Mouse (Mus musculus) small intestine, adult 2 months (tissue): ENCODE data around the gene Hectd3. TPM values are rescaled to one million over a fixed set of nuclear protein-coding genes. Genes with fewer than 3 reads are reported as not detected.
A peak's percentile ranks its signal among the peaks of the same experiment; 100 is the strongest.

ENCODE experiments used
- H3K27ac ChIP-seq: fragments of 200-500 bp; 2 replicates; pipeline ENCODE4 v1.5.1; 2012; ENCODE audit warnings: low read depth, low read length, control low read depth, inconsistent platforms; ENCODE audit not compliant: insufficient read depth
- H3K27me3 ChIP-seq: fragments of 200-500 bp; 2 replicates; pipeline ENCODE4 v1.6.1; 2012; ENCODE audit warnings: mild to moderate bottlenecking, moderate library complexity, low read length, inconsistent platforms; ENCODE audit not compliant: control insufficient read depth, insufficient read depth
- H3K36me3 ChIP-seq: fragments of 200-500 bp; 2 replicates; pipeline ENCODE4 v1.6.1; 2012; ENCODE audit warnings: mild to moderate bottlenecking, low read length, control low read depth, inconsistent platforms; ENCODE audit not compliant: control insufficient read depth, insufficient read depth
- H3K4me1 ChIP-seq: fragments of 200-500 bp; 2 replicates; pipeline ENCODE4 v1.6.1; 2012; ENCODE audit warnings: low read length, inconsistent platforms, mixed read lengths; ENCODE audit not compliant: control insufficient read depth, insufficient read depth, insufficient read length
- H3K4me3 ChIP-seq: fragments of 200-500 bp; 2 replicates; pipeline ENCODE4 v1.5.1; 2012; ENCODE audit warnings: low read depth, mild to moderate bottlenecking, control low read depth, inconsistent platforms, low read length, moderate library complexity
- CTCF ChIP-seq: fragments of 200-500 bp; IDR thresholded peaks from 2 replicates; pipeline ENCODE4 v1.5.1; 2012; ENCODE audit warnings: low read depth, mild to moderate bottlenecking, control low read depth, inconsistent platforms, low read length, moderate library complexity, mixed read lengths; ENCODE audit not compliant: insufficient replicate concordance, insufficient read length; ENCODE audit errors: extremely low read depth
- POLR2A ChIP-seq: fragments of 200-500 bp; IDR thresholded peaks from 2 replicates; pipeline ENCODE4 v1.6.1; 2012; ENCODE audit warnings: low read depth, mild to moderate bottlenecking, control low read depth, inconsistent platforms, low read length, moderate library complexity
- WGBS: fragments of 180-500 bp; shearing (Covaris S2); methylation state at CpG from one replicate; pipeline ENCODE4 v1.1.7; 2018; 5-methylcytosine and 5-hydroxymethylcytosine counted together
- polyA plus RNA-seq: library from polyadenylated mRNA; depleted of rRNA; stranded (reverse); fragments of >200 nt; gene quantifications from 2 replicates; pipeline ENCODE4 v1.2.3, GENCODE M21; 2012

Gene Hectd3
- polyA plus RNA-seq, 1 experiment = 261 TPM

DNA sequence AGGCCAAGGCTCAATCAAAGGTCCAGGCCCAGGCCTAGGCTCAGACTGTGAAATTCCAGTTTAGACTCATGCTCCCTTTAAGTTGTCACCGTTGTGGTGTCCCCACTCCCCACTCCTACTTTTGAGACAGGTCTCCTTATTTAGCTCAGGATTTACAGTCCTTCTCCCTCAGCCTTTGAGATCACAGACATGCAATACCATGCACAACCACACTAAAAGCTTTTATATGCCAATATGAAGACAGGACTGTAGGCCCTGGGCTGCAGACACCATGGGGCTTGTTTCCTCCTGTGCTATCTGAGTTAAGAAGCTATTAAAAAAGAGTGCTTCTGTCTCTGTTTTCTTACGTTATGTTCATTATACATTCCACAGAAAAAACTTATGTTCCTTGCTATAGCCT, 22.6 kb downstream of the Hectd3 start:
- no peak for TF ChIP-seq CTCF
- TF ChIP-seq POLR2A = no peak
- Histone ChIP-seq H3K4me1 (no peaks in the 10 kb centered on the region), H3K27me3 (no peaks in the 10 kb centered on the region), H3K4me3 (no peak overlapping the region), H3K36me3 (0 out of 2 replicates have a peak, but pooled peaks cover 2% of the 10 kb centered on the region), H3K27ac (no peak overlapping the region)
- 90% methylated on average over 2 of the region's 2 CpGs for WGBS

DNA sequence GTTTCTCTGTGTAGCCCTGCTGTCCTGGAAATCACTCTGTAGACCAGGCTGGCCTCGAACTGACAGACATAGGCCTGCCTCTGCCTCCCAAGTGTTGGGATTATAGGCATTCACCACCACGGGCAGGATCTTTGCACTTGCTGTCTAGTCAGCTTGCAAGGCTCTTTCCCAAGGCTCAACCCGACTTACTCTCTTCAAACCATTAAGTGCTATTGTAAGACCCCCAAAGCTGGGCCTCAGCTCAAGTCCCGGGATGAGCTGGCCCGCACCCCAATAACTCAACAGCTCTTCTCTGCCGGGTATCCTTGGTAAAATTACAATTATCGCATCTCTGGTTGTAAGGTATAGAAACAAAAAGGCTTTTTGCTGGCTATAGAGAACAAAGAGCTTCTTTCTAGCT, 23.2 kb downstream of the Hectd3 start:
- H3K4me1 ChIP-seq = no peaks in the 10 kb centered on the region
- H3K27ac ChIP-seq = no peak overlapping the region
- no peak overlapping the region for H3K4me3 ChIP-seq
- 90% methylated on average over 7 of the region's 7 CpGs for WGBS
- peaks cover 6% of the 10 kb centered on the region; the same call in 1 of the 2 replicates for H3K36me3 ChIP-seq
- no peaks in the 10 kb centered on the region for H3K27me3 ChIP-seq
- TF ChIP-seq CTCF = no peak
- no peak for TF ChIP-seq POLR2A

DNA sequence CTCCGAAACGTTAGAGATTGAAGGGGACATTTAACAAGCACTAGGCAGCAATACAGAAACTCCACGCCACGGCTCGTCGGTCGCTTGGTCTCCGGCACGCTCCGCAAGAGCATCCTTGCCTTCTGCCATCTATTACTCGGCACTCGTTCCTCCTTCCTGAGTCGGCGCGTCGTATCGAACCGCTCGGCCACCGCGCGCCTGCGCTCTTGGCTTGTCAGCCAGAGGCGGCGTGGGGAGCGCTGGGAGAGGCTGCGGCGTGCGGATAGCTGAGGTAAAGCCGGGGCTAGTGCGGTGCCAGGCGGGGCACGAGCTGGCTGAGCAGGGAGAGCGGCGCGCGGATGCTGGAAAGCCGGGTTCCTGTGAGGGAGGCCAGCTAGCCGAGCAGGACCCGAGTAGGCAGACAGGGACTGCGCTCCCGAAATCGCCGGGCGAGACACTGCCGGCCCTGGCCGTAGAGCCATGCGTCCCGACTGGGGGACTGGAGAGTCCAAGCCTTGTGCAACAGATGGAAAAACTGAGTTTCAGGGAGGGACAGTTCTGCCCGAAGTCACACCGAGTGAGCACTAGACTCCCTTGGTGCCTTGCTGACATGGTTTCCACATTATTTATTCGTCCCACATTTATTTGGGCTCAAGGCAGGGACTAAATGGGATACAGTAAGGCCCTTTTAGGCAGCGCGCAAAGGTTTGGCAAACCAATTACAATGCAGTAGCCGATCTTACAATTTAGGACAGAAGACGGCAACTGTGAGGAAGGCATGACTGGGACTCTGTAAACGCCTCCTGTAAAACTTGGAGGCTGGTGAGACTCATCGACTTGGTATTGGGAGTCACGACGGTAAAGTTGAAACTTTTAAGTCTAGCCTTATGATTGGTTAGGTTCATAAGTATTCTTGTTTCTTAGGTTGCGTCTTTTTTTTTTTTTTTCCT, 24.4 kb downstream of the Hectd3 start, which contains the start of gene Eif2b3:
TSS of gene Eif2b3 (plus strand) at position 197 of the 929 bp plus-strand sequence.
- peaks cover 7% of the 10 kb centered on the region; the same call in 1 of the 2 replicates for H3K36me3 ChIP-seq
- no peaks in the 10 kb centered on the region for H3K4me1 ChIP-seq
- peak within 1 kb of the TSS; percentile 84 for H3K4me3 ChIP-seq
- H3K27ac ChIP-seq = no peak within 1 kb of the TSS
- TF ChIP-seq CTCF = no peak
- peak; percentile 69 for TF ChIP-seq POLR2A
- H3K27me3 ChIP-seq = no peaks in the 10 kb centered on the region
- under 1% methylated on average over 61 of the region's 61 CpGs for WGBS

DNA sequence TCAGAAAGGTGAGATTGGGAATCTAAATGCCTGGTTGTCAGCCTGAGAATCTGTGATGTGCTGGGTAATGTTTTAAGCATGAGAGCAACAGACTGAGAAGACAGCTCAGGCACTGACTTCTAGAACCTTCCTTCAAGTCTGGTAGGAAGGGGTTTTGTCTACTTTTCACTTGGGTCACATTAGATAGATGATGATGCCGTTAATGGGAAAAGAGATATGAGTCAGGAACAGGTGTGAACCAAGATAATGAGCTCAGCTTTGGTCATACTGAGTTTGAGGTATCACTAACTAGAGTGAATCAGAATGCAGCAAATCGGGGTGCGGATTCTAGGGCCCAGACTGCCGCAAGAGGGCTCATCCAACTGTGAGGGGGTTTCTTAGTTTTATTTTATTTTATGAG, 28.4 kb downstream of the Hectd3 start:
- TF ChIP-seq POLR2A (no peak), CTCF (no peak)
- Histone ChIP-seq H3K36me3 (peaks cover 13% of the 10 kb centered on the region; the same call in 1 of the 2 replicates), H3K4me3 (no peak overlapping the region), H3K27ac (no peak overlapping the region), H3K4me1 (no peaks in the 10 kb centered on the region), H3K27me3 (no peaks in the 10 kb centered on the region)
- 87% methylated on average over 4 of the region's 4 CpGs for WGBS

DNA sequence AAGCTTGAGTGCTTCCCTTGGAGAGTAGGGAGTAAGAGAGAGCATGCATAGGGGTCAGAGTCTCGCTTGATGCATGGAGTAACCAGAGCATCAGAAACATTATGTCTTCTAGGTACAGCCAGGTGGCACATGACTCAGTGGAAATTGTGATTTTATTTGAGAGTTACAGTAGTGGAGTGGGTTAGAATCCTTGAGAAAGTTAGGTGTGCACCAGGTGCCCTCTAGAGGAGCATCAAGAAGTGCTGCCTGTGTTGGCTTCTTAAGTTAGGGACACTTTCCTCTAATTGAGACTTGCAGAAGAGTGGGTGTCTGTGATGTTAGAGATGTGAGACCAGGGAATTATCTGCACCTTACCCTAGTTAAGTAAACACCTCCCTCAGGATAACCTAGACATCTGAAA, 36.0 kb downstream of the Hectd3 start:
- Histone ChIP-seq H3K27me3 (no peaks in the 10 kb centered on the region), H3K4me3 (no peak overlapping the region), H3K36me3 (peaks cover 5% of the 10 kb centered on the region; the same call in 1 of the 2 replicates), H3K4me1 (no peaks in the 10 kb centered on the region), H3K27ac (no peak overlapping the region)
- WGBS = 93% methylated on average over 1 of the region's 1 CpGs
- no peak for TF ChIP-seq CTCF
- TF ChIP-seq POLR2A = no peak

DNA sequence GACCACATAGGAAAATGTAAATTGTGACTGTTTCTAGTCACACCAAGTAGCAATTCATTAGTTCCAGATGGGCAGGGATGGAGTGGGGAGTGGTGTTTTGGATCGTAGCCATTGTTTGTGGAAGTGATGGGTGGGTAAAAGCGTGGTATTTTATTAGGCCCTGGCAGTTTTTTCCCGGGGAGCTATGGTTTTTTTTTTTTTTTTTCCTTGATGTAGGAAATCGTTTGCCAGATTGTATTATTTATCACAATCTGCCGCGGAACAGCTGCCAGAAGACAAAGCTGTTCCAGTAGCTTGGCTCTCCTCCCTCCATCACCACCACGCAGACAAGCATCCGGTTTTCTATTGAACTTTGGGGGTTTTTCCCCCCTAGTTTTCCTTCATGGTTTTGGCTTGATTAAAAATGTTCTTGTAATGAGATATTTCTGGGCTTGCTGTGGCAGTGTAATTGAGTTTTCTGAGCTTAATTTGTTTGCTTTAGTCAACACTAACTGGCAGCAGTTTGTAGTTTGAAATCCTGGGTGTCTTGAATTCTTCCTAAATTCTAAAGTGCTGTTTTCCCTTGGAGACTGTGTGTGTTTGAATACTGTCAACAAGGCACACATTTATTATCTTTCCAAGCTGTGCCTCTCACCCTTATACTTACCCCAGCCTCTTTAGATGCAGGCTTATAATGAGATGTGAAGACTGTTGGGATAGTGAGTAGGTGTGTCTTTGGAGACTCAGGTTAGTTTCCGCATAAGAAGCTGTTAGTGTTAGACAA, 45.0 kb downstream of the Hectd3 start:
- no peak for TF ChIP-seq POLR2A
- no peak for TF ChIP-seq CTCF
- peaks cover 3% of the 10 kb centered on the region; the same call in 1 of the 2 replicates for H3K4me1 ChIP-seq
- H3K36me3 ChIP-seq = 0 out of 2 replicates have a peak, but pooled peaks cover 2% of the 10 kb centered on the region
- H3K27me3 ChIP-seq = no peaks in the 10 kb centered on the region
- H3K4me3 ChIP-seq = no peak overlapping the region
- peak overlapping the region; percentile 23; the same call in 1 of the 2 replicates for H3K27ac ChIP-seq
- 12% methylated on average over 9 of the region's 9 CpGs for WGBS
